Mouse (Mus musculus): ENCODE results near the gene Dnajc28.

The Dnajc28 gene

GRCm38 (mm10) chr16:91592162-91592561 lies 26.7 kb downstream of the Dnajc28 start:
- DNase-seq (ENCODE audit: inconsistent age in 2 of 2, low spot score in 1 of 2): no peak

- DNase-seq (ENCODE audit: inconsistent age in 2 of 2, low spot score in 1 of 2): no peak
Measured at GRCm38 (mm10) chr16:91588703-91589102, 30.1 kb downstream of the Dnajc28 start.

GRCm38 (mm10) chr16:91587730-91588453 lies 30.9 kb downstream of the Dnajc28 start:
- no peak for DNase-seq (ENCODE audit: inconsistent age in 2 of 2, low spot score in 1 of 2)

GRCm38 (mm10) chr16:91586244-91586643 lies 32.6 kb downstream of the Dnajc28 start:
- DNase-seq (ENCODE audit: inconsistent age in 2 of 2, low spot score in 1 of 2): peak; percentile 39 to 63

GRCm38 (mm10) chr16:91585617-91586016 lies 33.2 kb downstream of the Dnajc28 start:
- no peak for DNase-seq (ENCODE audit: inconsistent age in 2 of 2, low spot score in 1 of 2)

GRCm38 (mm10) chr16:91582307-91582706 lies 36.5 kb downstream of the Dnajc28 start:
- DNase-seq (ENCODE audit: inconsistent age in 2 of 2, low spot score in 1 of 2): peak in 1 of 2 experiments; percentile 62

GRCm38 (mm10) chr16:91578980-91579720 lies 39.7 kb downstream of the Dnajc28 start:
- no peak for DNase-seq (ENCODE audit: inconsistent age in 2 of 2, low spot score in 1 of 2)

GRCm38 (mm10) chr16:91575151-91575550 lies 43.7 kb downstream of the Dnajc28 start:
- DNase-seq (ENCODE audit: inconsistent age in 2 of 2, low spot score in 1 of 2): no peak

- no peak for DNase-seq (ENCODE audit: inconsistent age in 2 of 2, low spot score in 1 of 2)
Measured at GRCm38 (mm10) chr16:91571105-91571504, 47.7 kb downstream of the Dnajc28 start.

- DNase-seq (ENCODE audit: inconsistent age in 2 of 2, low spot score in 1 of 2): no peak
Measured at GRCm38 (mm10) chr16:91568960-91569359, 49.9 kb downstream of the Dnajc28 start.

GRCm38 (mm10) chr16:91566002-91566401 lies 52.8 kb downstream of the Dnajc28 start:
- DNase-seq (ENCODE audit: inconsistent age in 2 of 2, low spot score in 1 of 2): no peak

GRCm38 (mm10) chr16:91565292-91565951 lies 53.4 kb downstream of the Dnajc28 start:
- DNase-seq (ENCODE audit: inconsistent age in 2 of 2, low spot score in 1 of 2): no peak

- no peak for DNase-seq (ENCODE audit: inconsistent age in 2 of 2, low spot score in 1 of 2)
Measured at GRCm38 (mm10) chr16:91564580-91565291, 54.1 kb downstream of the Dnajc28 start.
